17 mouse cellular contexts compared by ENCODE assay signal in the genomic region with DNA sequence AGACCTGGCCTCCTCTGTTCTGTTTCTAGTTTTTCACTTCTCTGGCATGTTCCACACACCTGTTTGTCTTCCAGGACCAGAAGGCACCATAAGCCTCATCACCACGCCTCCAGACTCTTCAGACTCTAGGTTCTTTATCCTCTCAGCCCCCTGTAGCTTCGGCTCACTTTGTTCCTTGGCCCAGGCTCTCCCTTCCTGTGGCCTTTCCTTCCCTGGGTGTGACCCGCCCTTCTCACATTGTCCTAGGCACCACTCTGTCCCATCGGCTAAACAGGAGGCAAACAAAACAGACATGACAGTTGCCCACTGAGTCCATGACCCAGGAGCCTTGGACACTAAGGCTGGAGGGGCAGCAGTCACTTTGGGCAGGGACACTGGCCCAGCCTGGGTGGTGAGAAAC. TPM values are rescaled to one million over a fixed set of nuclear protein-coding genes. Genes with fewer than 3 reads are reported as not detected.
A peak's percentile ranks its signal among the peaks of the same experiment; 100 is the strongest.
DNase-seq lines count a peak whose midpoint lies in the region; ATAC-seq and TF ChIP-seq lines count a peak whose summit lies in the region.
"Had no signal": no experiment of that assay in that cellular context is flagged by ENCODE, and none has a peak within 500 bp of the region (broad histone marks: within the 10 kb centered on the region; RNA-seq: fewer than 3 reads in every experiment).

No protein-coding gene starts in this region.

- peak overlapping the region; percentile 32; the same call in 1 of the 2 replicates for H3K27ac ChIP-seq in hindbrain, postnatal 0 days
- H3K27ac ChIP-seq in hindbrain, embryonic 14.5 days, result no peak overlapping the region
- peak overlapping the region; percentile 67 for H3K27ac ChIP-seq in lung, embryonic 15.5 days
- H3K27ac ChIP-seq in heart, embryonic 16.5 days (ENCODE audit: low read length), result peak overlapping the region; percentile 75
- 0 out of 2 replicates have a peak overlapping the region, but pooled peaks have one; percentile 26 for H3K27ac ChIP-seq in stomach, embryonic 15.5 days
- H3K27ac ChIP-seq: embryonic facial prominence, embryonic 12.5 days; forebrain, embryonic 13.5 days; midbrain, embryonic 13.5 days; neural tube, embryonic 15.5 days had no signal

- no peak for ATAC-seq in hindbrain, postnatal 0 days
- no peak for ATAC-seq in hindbrain, embryonic 14.5 days (ENCODE audit: low FRiP score)
- ATAC-seq in lung, embryonic 15.5 days (ENCODE audit: borderline replicate concordance, extremely low read depth, low FRiP score, low TSS enrichment), result no peak
- ATAC-seq in heart, embryonic 16.5 days (replicated peaks; ENCODE audit: extremely low read depth, insufficient read depth, low FRiP score), result no peak
- no peak for ATAC-seq in stomach, embryonic 15.5 days (ENCODE audit: insufficient read depth, low FRiP score, low read depth)
- ATAC-seq: forebrain, embryonic 13.5 days; midbrain, embryonic 13.5 days had no signal

- H3K27me3 ChIP-seq in hindbrain, postnatal 0 days (ENCODE audit: insufficient read depth, low read length), result no peaks in the 10 kb centered on the region
- H3K27me3 ChIP-seq in hindbrain, embryonic 14.5 days (ENCODE audit: control insufficient read depth, insufficient read depth, low read length), result no peaks in the 10 kb centered on the region
- H3K27me3 ChIP-seq in lung, embryonic 15.5 days, result no peaks in the 10 kb centered on the region
- H3K27me3 ChIP-seq in heart, embryonic 16.5 days (ENCODE audit: control insufficient read depth, insufficient read depth, low read length), result no peaks in the 10 kb centered on the region
- no peaks in the 10 kb centered on the region for H3K27me3 ChIP-seq in stomach, embryonic 15.5 days (replicated peaks)
- H3K27me3 ChIP-seq: embryonic facial prominence, embryonic 12.5 days; forebrain, embryonic 13.5 days; limb, embryonic 13.5 days; midbrain, embryonic 13.5 days; neural tube, embryonic 15.5 days had no signal

- H3K4me2 ChIP-seq in hindbrain, postnatal 0 days (ENCODE audit: low read depth, low read length), result no peak overlapping the region
- H3K4me2 ChIP-seq in hindbrain, embryonic 14.5 days (replicated peaks), result no peak overlapping the region
- no peak overlapping the region for H3K4me2 ChIP-seq in lung, embryonic 15.5 days
- H3K4me2 ChIP-seq in heart, embryonic 16.5 days (ENCODE audit: low read depth, low read length), result no peak overlapping the region
- no peak overlapping the region for H3K4me2 ChIP-seq in stomach, embryonic 15.5 days
- H3K4me2 ChIP-seq: embryonic facial prominence, embryonic 12.5 days; forebrain, embryonic 13.5 days; limb, embryonic 13.5 days; midbrain, embryonic 13.5 days; neural tube, embryonic 15.5 days had no signal

- DNase-seq in hindbrain, postnatal 0 days (ENCODE audit: low spot score), result no peak
- DNase-seq in hindbrain, embryonic 14.5 days (ENCODE audit: low spot score), result no peak
- no peak for DNase-seq in lung, postnatal 14 days
- DNase-seq in MN1 (ENCODE audit: low spot score), result no peak
- DNase-seq in cerebellum, postnatal 10 days, result no peak
- DNase-seq: cerebellum, adult 9-10 months; gastrocnemius, postnatal 25 days; layer of hippocampus, adult 9-11 months; right cerebral cortex, adult 18-20 months had no signal

- 0 out of 2 replicates have a peak, but pooled peaks cover 7% of the 10 kb centered on the region for H3K4me1 ChIP-seq in hindbrain, postnatal 0 days (ENCODE audit: insufficient read depth, low read length)
- peaks cover 10% of the 10 kb centered on the region; the same call in 1 of the 2 replicates for H3K4me1 ChIP-seq in hindbrain, embryonic 14.5 days (replicated peaks; ENCODE audit: control insufficient read depth, insufficient read depth, low read length)
- H3K4me1 ChIP-seq in lung, embryonic 15.5 days, result peaks cover 82% of the 10 kb centered on the region
- peaks cover 77% of the 10 kb centered on the region for H3K4me1 ChIP-seq in heart, embryonic 16.5 days (ENCODE audit: control insufficient read depth, insufficient read depth, low read length)
- peaks cover 58% of the 10 kb centered on the region for H3K4me1 ChIP-seq in stomach, embryonic 15.5 days

- no peaks in the 10 kb centered on the region for H3K36me3 ChIP-seq in hindbrain, postnatal 0 days (ENCODE audit: insufficient read depth, low read length)
- H3K36me3 ChIP-seq in hindbrain, embryonic 14.5 days (replicated peaks; ENCODE audit: control insufficient read depth, insufficient read depth), result no peaks in the 10 kb centered on the region
- no peaks in the 10 kb centered on the region for H3K36me3 ChIP-seq in lung, embryonic 15.5 days
- no peaks in the 10 kb centered on the region for H3K36me3 ChIP-seq in heart, embryonic 16.5 days (ENCODE audit: control insufficient read depth, insufficient read depth)
- H3K36me3 ChIP-seq in stomach, embryonic 15.5 days, result no peaks in the 10 kb centered on the region

- no peak overlapping the region for H3K4me3 ChIP-seq in hindbrain, postnatal 0 days (ENCODE audit: low read length)
- H3K4me3 ChIP-seq in hindbrain, embryonic 14.5 days (replicated peaks; ENCODE audit: low read length), result no peak overlapping the region
- H3K4me3 ChIP-seq in lung, embryonic 15.5 days, result no peak overlapping the region
- H3K4me3 ChIP-seq in heart, embryonic 16.5 days (ENCODE audit: low read length), result no peak overlapping the region
- no peak overlapping the region for H3K4me3 ChIP-seq in stomach, embryonic 15.5 days (replicated peaks)
- H3K4me3 ChIP-seq: embryonic facial prominence, embryonic 12.5 days; forebrain, embryonic 13.5 days; limb, embryonic 13.5 days; midbrain, embryonic 13.5 days; neural tube, embryonic 15.5 days had no signal

- no peak overlapping the region for H3K9ac ChIP-seq in hindbrain, postnatal 0 days (replicated peaks; ENCODE audit: low read length)
- no peak overlapping the region for H3K9ac ChIP-seq in hindbrain, embryonic 14.5 days
- H3K9ac ChIP-seq in lung, embryonic 15.5 days, result no peak overlapping the region
- no peak overlapping the region for H3K9ac ChIP-seq in heart, embryonic 16.5 days (ENCODE audit: low read length)
- H3K9ac ChIP-seq in stomach, embryonic 15.5 days, result no peak overlapping the region
- H3K9ac ChIP-seq: embryonic facial prominence, embryonic 12.5 days; forebrain, embryonic 13.5 days; limb, embryonic 13.5 days; midbrain, embryonic 13.5 days; neural tube, embryonic 15.5 days had no signal

- TF ChIP-seq CTCF in hindbrain, postnatal 0 days (IDR thresholded peaks at IDR 0.05; ENCODE audit: low read depth), result no peak

- WGBS in hindbrain, postnatal 0 days, result 71% methylated on average over 4 of the region's 4 CpGs
- WGBS in hindbrain, embryonic 14.5 days, result 71% methylated on average over 4 of the region's 4 CpGs
- WGBS in lung, embryonic 15.5 days, result 60% methylated on average over 4 of the region's 4 CpGs
- 67% methylated on average over 4 of the region's 4 CpGs for WGBS in heart, embryonic 16.5 days
- 72% methylated on average over 4 of the region's 4 CpGs for WGBS in stomach, embryonic 15.5 days

- no peaks in the 10 kb centered on the region for H3K9me3 ChIP-seq in hindbrain, postnatal 0 days (ENCODE audit: low read length)
- no peaks in the 10 kb centered on the region for H3K9me3 ChIP-seq in hindbrain, embryonic 14.5 days (ENCODE audit: control insufficient read depth, low read length)
- no peaks in the 10 kb centered on the region for H3K9me3 ChIP-seq in lung, embryonic 15.5 days
- no peaks in the 10 kb centered on the region for H3K9me3 ChIP-seq in heart, embryonic 16.5 days (replicated peaks; ENCODE audit: control insufficient read depth, low read length)
- no peaks in the 10 kb centered on the region for H3K9me3 ChIP-seq in stomach, embryonic 15.5 days
- H3K9me3 ChIP-seq: embryonic facial prominence, embryonic 12.5 days; forebrain, embryonic 13.5 days; limb, embryonic 13.5 days; midbrain, embryonic 13.5 days; neural tube, embryonic 15.5 days had no signal

RNA-seq across cellular contexts. Expression of a gene that starts 17.2 kb away (rescaled TPM):
- 79.7 and 87.2 TPM in 2 replicates for total RNA-seq in hindbrain, postnatal 0 days (2014; rRNA removed)
- 82.2 and 83.7 TPM in 2 replicates for polyA plus RNA-seq in hindbrain, postnatal 0 days (2015; fragmentation: Nextera tagmentation; extraction: Ambion mirVana)
- polyA plus RNA-seq in hindbrain, embryonic 14.5 days (2014; fragmentation: Nextera tagmentation; extraction: Ambion mirVana), result 80.5 and 81.0 TPM in 2 replicates
- polyA plus RNA-seq in lung, embryonic 15.5 days (2015; fragmentation: Nextera tagmentation; extraction: Ambion mirVana), result 135 and 136 TPM in 2 replicates
- 91.1 and 91.7 TPM in 2 replicates for polyA plus RNA-seq in heart, embryonic 16.5 days (2015; fragmentation: Nextera tagmentation; extraction: Ambion mirVana)
- polyA plus RNA-seq in stomach, embryonic 15.5 days (2015; fragmentation: Nextera tagmentation; extraction: Ambion mirVana), result 107 and 108 TPM in 2 replicates
